Mouse (Mus musculus): ENCODE data around the gene Slc36a3.

Gene Slc36a3

DNA sequence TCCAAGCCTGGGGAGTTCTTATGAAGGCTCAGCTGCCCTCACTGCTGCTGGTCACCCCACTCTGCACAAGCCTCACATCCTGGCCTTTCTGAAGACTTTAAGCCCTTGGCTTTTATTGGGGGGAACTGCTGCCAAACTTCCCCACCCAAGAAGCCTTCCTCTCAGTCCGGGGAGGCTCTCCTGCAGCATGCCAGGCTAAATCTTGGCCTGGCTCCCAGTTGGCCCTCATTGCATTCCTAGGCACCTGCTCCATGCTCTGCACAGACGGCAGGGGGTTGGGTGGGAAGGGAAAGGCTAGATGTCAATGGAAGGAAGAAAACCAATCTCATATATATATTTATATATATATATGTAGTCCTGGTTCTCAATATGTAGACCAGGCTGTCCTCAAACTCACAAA is 75.9 kb downstream of the Slc36a3 start:
- no peak for DNase-seq (ENCODE audit: inconsistent ontology term)
